Mouse (Mus musculus) adrenal gland, postnatal 36 days (tissue): ENCODE results near the gene Adamtsl2. TPM values are rescaled to one million over a fixed set of nuclear protein-coding genes. Genes with fewer than 3 reads are reported as not detected.

Source experiments
- DNase-seq, 2 experiments: peaks; one replicate each; pipeline ENCODE4 v3.0.0; 2021; ENCODE audit warnings: mixed read lengths in 1 of 2
- total RNA-seq, 2 experiments: library from RNA; stranded (reverse); gene quantifications; 2 replicates each; pipeline ENCODE4 v1.2.3; 2021

Gene Adamtsl2
- total RNA-seq, 2 experiments from 2014 or later = 15.7 to 31.7 TPM

DNA sequence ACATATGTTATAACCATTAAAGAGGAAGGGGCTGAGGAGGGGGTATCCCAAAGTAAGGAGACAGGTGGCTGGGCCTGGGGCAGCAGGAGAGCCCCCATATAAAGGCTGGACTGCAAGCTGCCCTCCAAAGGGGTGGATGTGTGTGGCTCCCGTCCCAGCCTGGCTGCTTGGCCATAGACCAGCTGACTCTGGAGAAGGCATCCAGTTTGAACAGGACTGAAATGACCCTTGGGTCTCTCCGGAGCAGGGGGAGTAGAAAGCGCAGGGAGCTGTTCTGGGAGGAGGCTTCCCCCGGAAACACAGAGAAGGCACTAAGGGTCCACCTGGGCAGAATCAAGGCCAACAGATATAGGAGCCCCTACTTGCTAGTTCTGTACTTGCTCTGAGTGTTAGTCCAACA is 4.4 kb upstream of the Adamtsl2 start:
- DNase-seq = peak in 1 of 2 experiments; percentile 39

DNA sequence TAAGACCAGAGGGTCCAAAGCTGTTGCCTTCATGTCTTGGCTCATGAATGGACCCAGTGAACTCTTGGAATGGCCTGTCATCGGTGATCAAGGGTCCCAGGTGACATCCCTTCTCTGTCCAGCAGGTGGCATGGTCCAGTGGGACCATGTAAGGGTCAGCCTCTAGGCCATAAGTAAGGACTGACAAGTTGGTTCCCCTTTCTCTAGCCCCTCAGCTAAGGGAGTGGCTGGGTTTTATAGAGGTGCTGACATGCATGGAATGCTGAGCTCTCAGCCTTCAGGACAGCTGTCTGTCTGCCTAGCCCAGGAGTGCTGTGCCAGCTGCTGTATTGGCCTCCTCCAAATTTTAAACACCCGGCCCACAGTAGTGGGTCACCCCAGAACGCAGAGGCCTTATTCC is 3.7 kb upstream of the Adamtsl2 start:
- DNase-seq = peak; percentile 51 to 64

DNA sequence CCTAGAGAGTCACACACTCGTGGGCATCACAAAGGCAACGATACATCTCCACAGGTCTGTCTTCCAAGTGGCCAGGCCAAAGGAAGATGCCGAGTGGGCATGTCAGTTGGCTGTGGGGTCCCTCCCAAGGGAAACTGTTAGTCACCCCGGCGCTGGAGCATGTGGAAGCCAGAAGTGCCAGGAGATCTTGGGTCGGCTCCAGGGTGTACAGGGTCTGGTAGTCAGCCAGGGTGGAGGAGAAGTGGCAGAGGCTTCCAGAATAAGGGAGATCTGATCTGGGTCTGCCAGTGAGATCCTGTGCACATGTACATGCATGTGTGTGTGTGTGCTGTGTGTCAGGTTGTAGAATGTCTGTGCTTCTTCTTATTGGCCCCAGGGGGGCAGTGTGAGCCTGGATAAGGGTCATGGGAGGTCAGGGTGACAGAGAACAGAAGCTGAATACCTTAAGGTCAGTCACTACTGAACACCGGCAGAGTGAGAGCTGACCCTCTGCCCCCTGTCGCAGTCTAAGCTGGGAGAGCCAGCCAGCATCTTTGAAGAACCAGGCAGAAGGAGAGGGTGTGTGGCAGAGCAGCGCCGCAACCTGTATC is 1.4 kb upstream of the Adamtsl2 start:
- peak in 1 of 2 experiments; percentile 29 for DNase-seq

DNA sequence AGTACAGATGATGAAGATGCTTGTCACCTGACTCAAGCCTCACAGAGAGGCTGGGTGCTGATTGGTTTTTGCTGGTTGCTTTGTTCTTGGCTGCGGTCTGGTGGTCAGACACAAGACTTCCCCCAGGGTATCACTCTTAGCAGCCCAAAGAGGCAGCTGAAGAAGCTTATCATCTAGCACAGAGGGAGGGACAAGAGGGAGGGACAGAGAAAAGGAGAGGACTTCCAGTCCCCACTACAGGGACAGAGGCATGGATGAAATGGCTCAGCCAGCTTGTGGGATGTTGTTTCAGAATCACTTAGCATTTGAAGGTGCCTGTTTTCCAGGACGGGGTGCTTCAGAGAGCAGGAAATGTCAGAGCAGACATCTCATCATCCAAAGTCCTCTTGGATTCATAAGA is 867 bp upstream of the Adamtsl2 start:
- no peak for DNase-seq

DNA sequence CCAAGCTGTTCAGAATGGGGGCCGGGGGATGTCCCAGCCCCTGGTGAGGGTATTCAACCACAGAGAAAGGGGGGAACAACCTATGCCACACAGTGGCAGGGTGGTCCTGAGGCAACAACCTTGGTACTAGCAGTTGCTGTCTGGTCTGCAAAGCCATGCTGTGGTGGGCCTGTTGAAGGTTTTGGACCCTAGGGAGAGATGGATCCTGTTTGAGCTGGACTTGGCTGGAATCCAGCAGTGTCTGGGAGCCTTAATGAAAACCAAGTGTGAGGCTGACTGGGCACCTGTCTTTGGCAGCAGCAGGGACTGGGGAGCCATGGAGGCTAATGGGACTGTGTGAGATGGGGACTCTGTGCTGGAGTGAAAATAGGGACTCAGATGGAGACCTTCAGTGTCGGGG is 470 bp downstream of the Adamtsl2 start:
- peak in 1 of 2 experiments; percentile 34 for DNase-seq

DNA sequence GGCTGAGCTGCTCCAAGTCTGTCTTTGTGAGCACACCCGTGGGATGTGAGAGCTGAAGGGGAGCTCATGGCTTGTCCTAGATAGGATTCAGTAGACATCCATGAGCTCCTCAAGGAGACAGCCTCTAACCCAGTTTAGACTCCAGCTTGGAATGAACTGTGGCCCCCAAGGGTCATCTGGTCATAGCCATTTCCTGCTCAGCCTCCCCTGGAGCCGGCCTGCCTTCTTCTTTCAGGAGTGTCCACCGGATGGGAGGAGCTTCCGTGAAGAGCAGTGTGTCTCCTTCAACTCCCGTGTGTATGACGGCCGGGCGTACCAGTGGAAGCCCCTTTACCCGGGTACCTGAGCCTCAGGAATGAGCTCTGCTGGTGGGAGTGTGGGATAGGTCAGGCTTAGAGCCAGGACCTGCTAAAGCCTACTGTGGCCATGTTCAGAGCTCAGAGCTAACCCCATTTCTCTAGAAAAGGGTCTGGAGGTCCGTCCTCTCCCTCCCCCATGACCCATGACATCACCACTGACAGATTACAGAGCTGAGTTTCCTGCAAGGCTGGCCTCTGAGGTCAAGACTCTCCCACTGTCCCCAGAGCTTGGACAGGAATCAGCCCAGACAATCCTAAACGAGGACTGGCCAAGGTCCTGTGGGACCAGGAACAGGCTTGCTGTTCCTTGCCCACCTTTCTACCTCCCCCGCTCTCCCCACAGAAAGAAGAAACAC is 4.7 kb downstream of the Adamtsl2 start:
- DNase-seq = peak; percentile 60 to 68

DNA sequence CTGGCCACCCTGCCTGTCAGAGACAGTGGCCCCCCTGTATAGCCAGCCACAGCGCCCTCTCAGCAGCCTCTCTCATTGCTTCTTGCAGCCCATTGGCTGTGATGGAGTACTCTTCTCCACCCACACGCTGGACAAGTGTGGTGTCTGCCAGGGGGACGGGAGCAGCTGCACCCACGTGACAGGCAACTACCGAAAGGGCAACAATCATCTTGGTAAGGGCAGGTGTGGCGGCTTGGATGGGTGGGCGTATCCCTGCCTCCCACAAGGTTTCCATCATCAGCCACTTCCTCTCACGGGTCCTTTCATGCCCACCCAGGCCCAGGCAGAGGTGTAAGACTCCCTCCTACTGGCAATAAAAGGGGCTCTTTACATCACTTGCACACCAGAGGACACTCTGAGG is 5.8 kb downstream of the Adamtsl2 start:
- no peak for DNase-seq

DNA sequence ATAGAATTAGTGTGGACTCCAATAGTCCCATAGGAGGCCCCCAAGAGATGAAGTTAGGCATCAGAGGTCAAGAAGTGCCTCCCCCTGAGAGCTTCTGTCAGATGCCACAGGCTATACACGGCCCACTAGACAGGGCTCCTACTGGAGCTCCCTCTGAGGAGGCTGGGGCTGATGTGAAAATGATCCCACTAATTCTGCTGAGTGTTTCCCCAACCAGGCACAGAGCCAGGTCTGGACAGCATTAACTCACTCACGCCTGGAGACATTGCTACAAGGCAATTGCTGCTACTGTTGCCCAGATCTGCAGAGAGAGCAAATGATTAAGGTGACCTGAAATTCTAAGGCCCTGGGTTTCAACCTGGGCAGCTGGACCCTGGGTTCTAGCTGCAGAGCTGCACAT is 6.6 kb downstream of the Adamtsl2 start:
- DNase-seq = no peak

DNA sequence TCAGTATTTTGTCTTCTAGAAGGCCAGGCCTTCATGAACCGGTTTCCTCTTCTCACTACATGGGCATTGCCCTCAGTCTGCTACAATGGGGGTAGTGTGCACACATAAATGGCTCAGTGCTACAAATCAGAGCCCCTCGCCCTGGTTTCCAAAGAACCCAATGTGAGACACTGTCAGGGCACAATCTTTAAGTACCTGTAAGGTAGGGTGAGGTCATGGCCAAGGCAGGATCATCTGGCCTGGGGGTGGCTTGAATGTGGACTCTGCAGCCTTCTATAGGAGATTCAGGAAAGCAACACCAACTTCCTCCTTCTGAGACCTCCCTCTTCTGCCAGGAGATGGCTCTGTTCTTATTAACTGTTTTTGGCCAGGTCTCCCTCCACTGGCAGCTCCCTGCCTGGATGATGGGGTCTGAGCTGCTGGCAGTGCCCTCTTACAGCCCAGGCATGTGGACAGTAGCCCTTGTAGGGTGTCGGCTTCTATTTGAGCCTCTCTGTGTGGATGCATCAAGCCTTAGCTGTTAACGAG is 7.4 kb downstream of the Adamtsl2 start:
- DNase-seq = no peak

DNA sequence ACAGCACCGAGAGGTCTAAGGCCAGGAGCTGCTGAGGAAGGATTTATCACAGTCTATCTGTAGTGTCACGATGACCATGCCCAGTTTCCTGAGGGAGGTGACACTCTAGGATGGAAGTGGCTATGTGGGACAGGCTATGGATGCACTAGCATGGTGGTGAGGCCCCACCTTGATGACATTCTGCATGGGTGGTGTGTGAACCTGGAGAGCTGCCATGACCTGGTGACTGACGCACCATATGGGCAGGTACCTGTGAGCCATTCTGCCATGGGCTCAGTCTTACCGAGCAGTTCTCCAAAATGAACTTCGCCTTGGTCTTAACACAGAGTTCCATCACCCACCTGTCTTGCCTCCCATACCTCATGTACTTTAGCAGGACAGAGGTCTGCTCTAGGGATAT is 8.4 kb downstream of the Adamtsl2 start:
- DNase-seq = no peak

DNA sequence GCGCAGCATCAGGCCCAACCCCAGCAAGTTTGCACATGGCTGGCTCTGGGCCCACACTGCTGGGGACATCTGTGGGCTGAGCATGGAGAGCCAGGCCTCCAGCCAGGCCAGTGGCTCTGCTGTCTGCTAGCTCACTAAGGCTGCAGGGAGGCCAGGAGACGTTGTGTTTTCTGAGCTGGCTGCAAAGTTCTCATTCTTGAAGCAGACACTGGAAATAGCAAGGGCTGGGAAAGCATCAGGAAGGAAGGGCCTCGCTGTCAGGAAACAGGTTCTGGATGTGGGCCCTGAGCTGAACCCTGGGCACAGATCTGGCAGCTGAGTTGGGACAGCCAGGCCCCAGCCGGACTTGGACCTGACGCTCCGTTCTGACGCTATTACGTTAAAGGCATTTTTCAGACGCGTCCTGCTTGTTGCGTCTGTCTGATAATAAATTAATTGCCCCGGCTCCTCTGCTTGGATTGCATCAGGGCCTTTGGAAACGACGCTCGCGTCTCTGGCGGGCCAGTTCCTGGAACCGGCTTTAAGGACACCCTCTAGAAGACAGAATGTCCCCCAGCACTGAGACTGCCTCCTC is 9.0 kb downstream of the Adamtsl2 start:
- DNase-seq = peak; percentile 66 to 74

DNA sequence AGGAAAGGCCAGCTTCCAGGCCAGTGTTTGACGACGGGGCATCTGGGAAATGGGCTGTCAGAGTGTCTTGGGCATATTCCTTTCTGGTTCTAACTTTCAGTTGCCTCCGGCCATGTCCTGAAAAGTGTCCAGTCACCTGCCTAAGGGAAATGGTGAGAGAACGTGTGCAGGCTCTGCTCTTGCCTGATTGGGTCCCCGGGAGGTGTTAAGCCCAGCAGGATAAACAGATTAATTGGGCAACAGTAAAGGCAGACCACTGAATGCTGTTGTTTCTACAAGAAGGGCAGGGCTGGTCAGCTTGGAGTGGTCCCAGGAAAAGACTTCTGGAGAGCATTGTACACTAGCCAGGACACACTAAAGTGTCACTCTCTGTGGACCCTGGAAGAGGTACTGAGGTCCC is 9.5 kb downstream of the Adamtsl2 start:
- DNase-seq = no peak

DNA sequence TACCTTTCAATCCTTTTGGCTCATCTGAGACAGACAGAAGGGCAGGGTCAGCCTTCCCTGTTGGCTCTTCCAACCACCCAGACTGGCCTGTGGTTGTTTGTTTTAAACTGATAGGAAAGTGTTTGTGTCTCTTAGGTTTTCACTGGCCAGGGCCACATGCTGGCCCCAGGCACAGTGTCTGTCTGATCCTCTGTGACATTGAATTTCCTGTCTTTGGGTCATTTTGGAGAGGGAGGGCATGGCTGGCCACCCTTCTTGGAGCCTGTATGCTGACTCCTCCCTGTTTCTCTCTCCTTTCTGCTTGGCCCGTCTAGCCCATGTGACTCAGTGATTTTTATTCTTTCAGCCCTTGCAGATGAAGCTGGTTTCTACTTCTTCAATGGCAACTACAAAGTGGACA is 10.1 kb downstream of the Adamtsl2 start:
- DNase-seq = no peak

DNA sequence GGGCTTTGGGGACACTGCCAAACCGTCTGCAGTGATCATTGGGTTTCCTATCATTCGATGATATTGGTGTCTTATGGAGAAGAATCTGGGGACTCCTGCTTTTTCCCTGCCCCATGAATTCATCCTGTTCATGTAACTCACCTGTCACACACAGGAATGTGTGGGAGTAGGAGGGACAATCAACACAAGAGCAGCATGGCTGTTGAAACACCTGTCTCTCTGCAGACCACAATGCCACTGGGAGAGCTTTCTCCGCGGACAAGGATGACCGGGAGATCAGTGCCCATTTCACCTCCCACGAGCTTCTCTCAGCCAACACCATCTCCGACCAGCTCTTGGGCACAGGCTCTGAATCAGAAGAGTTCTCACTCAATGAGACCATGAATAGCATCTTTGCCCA is 16.0 kb downstream of the Adamtsl2 start:
- no peak for DNase-seq

DNA sequence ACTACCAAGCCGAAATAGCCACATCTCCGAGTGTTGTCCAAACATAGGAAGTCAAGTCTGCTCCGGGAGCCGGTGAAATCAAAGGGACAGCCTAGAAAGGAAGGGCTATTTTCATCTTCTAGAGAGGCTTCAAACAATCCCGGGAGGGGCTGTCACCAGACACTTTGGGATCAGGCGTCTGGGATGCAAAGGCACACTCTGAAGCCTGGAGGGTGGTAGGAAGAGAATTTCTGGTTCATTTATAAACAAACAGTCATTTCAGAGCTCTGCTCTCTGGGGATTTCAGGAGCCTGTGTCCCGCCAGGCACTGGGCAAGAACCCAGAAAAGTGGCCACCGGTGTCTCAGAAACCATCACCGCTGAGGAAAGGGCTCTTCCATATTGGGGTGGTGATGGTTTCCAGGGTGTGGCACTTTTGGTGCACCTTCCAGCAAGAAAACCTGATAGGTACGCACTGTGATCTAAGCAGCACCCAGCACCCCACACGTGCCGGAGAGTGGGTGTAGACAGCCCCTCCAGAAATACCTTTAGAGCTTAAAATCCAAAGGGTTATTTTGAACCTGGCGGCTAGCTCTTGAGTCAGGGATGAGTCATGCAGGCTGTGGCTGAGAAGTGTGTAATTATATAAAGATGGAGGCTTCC is 17.3 kb downstream of the Adamtsl2 start:
- DNase-seq = no peak

DNA sequence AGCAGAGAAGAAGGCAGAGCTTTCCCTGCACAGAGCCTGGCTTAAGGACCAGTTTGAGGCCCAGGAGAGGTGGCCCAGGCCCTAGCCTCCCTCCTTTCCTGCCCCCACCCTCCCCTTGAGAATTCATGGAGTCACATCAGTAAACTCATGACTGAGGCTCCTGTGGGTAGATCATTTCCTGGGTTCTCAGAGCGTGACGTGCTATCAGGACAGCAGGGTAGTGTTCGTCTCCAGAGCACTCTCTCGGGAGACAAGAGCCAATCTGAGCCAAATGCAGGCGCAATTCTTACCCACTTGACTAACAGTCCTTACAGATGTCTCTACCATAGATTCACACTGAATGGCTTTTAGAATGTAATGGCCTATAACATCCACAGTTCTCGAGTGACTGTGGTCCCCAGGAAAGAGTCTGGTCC is 18.1 kb downstream of the Adamtsl2 start:
- no peak for DNase-seq

DNA sequence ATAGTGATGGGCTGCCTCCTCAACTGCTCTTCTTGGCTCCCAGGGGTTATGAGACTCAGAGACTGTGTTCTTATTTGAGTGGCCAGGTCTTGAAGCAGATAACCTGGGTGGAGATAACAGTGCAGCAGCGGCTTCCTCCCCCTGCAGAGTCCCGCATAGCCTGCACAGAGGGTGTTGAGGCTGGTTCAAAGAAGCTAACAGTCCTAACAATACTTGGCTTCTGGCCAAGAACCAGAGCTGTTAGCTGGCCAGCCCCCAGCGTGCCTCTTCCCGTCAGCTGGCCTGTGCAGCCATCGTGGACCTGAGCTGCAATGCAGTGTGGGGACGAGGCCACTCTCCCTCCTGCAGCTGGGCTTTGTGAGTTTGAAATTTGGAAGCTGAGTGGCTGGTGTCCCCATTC is 18.6 kb downstream of the Adamtsl2 start:
- peak in 1 of 2 experiments; percentile 59 for DNase-seq

DNA sequence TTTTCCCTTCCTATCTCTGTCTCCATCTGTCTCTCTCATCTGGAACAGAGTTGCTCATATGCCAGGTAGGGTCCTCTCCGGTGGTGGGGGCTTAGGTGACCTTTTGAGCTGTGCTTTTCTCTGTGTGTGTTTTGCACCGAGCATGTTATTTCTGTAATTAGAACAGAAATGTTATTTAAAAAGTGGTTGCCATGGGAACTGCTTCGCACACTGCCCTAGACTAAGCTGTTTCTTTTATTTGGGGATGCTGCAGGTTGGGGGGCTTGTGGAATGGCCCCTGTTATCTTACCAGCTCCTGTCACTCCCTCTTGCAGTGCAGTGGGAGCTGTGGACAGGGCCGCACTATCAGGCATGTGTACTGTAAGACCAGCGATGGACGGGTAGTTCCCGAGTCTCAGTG is 24.4 kb downstream of the Adamtsl2 start:
- no peak for DNase-seq

DNA sequence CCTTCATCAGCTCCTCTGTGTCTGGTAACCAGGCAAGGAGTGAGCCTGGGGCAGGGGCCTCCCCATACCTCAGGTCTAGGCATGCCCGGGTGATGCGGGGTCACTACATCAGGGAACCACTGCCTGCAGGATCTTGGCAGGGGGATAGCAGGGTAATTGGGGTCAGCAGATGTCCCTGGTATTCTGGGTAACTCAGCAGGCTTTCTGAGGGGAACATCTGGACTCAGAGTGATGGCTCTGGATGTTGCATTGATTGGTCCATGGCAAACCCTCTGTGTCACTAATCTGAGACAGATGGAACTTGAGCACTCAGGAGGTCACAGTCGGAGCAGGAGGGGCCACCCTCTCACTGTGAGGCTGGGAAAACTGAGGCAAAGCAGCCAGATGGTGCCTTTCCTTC is 27.6 kb downstream of the Adamtsl2 start:
- no peak for DNase-seq

DNA sequence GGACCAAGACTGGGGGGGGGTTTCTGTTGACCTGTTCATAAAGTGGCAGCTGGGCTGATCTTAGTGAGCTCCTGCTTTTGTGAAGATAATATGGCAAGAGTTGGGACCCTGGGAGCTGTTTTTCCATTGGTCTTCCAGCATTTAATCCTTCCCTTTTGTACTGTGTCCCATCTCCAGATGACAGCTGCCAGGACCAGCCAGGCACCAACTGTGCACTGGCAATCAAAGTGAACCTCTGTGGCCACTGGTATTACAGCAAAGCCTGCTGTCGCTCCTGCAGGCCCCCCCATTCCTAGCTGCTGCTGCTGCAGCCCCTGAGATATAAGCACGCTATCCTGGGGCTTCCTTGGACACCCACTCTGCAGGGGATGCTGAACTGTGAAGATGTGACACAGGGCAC is 29.0 kb downstream of the Adamtsl2 start:
- DNase-seq = no peak

DNA sequence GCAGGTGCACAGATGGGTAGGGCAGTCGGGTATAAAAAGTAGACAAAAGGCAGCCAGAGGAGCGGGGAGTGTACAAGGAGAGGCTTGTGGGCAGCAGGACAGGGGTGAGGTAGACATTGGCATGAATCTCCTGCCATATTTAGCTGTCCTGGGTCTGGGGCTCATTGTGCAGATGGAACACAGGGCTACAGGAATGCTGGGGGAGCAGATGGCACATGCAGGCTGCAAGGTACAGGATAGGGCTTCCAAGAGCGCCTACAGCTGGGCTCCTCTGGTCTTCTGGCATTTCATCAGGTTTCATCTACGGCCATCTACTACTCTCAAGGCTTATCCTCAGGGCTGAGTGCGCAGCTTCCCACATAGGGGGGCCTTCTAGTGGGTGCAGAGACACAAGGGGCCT is 29.9 kb downstream of the Adamtsl2 start:
- DNase-seq = no peak

DNA sequence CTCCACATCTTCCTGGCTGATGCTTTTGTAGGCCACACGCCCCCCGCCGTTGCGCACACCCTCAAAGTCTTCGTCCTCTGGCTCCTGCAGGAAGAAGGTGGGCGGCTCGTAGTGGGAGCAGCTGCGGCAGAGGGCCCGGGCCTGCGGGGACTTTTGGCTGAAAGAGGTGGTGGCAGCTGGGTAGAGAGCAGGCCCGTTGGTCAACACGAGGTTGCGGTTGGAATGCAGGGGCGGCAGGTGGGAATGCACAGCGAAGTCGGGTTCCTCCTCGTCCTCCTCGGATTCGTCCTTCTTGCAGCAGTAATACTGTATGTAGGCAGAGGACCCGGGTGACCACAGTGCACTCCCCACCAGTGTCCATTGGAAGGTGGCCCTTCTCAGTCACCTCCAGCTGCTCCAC is 33.4 kb downstream of the Adamtsl2 start:
- no peak for DNase-seq

DNA sequence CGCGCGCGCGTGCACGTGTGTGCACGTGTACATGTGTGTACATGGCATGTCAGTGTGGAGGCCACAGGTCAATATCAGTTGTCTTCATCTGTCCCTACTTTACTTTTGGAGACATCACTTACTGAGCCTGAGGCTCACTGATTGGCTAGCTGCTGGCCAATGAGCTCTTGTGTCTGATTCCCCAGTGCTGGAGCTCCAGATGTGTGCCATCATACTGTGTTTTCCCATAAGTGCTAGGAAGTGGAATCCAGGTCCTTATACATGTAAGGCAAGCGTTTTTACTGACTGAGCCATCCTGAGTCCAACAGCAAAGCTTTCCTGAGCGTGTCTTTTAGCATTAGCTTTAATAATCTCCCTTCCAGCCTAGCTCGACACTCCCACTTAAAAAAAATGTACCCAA is 35.0 kb downstream of the Adamtsl2 start:
- DNase-seq = no peak
